Mouse (Mus musculus) embryonic facial prominence, embryonic 14.5 days (tissue): ENCODE data around the gene Lrrc74a. TPM values are rescaled to one million over a fixed set of nuclear protein-coding genes. Genes with fewer than 3 reads are reported as not detected.

Source experiments
- ATAC-seq: fragments of 200-750 bp; cut with Nextera tagmentation; 2 replicates; pipeline ENCODE4 v1.8.0; 2017; ENCODE audit warnings: low read depth, moderate number of reproducible peaks, moderate TSS enrichment
- DNase-seq: peaks from one replicate; pipeline ENCODE4 v3.0.0-alpha.2; 2015; ENCODE audit warnings: low spot score
- H3K27ac ChIP-seq: fragments of 300-500 bp; sonication (generic); replicated peaks from 2 replicates; pipeline ENCODE4 v1.5.1; 2014; ENCODE audit warnings: low read depth, mild to moderate bottlenecking, low read length, moderate library complexity
- H3K27me3 ChIP-seq: fragments of 300-500 bp; sonication (generic); replicated peaks from 2 replicates; pipeline ENCODE4 v1.6.1; 2014; ENCODE audit warnings: low read length; ENCODE audit not compliant: control insufficient read depth, insufficient read depth
- H3K36me3 ChIP-seq: fragments of 300-500 bp; sonication (generic); 2 replicates; pipeline ENCODE4 v1.6.1; 2014; ENCODE audit warnings: low read length, mixed read lengths; ENCODE audit not compliant: control insufficient read depth, insufficient read depth
- H3K4me1 ChIP-seq: fragments of 300-500 bp; sonication (generic); 2 replicates; pipeline ENCODE4 v1.6.1; 2014; ENCODE audit warnings: antibody characterized with exemption, low read length; ENCODE audit not compliant: control insufficient read depth, insufficient read depth
- H3K4me2 ChIP-seq: fragments of 300-500 bp; sonication (generic); 2 replicates; pipeline ENCODE4 v1.6.1; 2014; ENCODE audit warnings: low read depth, mild to moderate bottlenecking, low read length, moderate library complexity, mixed read lengths
- H3K4me3 ChIP-seq: fragments of 300-500 bp; sonication (generic); 2 replicates; pipeline ENCODE4 v1.5.1; 2014; ENCODE audit warnings: low read depth, mild to moderate bottlenecking, low read length
- H3K9ac ChIP-seq: fragments of 300-500 bp; sonication (generic); 2 replicates; pipeline ENCODE4 v1.6.1; 2014; ENCODE audit warnings: low read depth, mild to moderate bottlenecking, low read length, moderate library complexity, mixed read lengths
- H3K9me3 ChIP-seq: fragments of 300-500 bp; sonication (generic); 2 replicates; pipeline ENCODE4 v1.6.1; 2016; ENCODE audit warnings: low read length; ENCODE audit not compliant: control insufficient read depth
- WGBS: fragments of 180-500 bp; shearing (Covaris S2); extraction: QIAGEN DNeasy Blood & Tissue Kit; methylation state at CpG from one replicate; pipeline ENCODE4 v1.1.7; 2014; 5-methylcytosine and 5-hydroxymethylcytosine counted together
- polyA plus RNA-seq: library from polyadenylated mRNA; unstranded; fragments of >200 nt; fragmentation: Nextera tagmentation; extraction: Ambion mirVana; gene quantifications from 2 replicates; pipeline ENCODE4 v1.2.1, GENCODE M21; 2014

Lrrc74a gene
- polyA plus RNA-seq, 1 experiment from 2014 or later, result not detected

GRCm38 (mm10) chr12:86801148-86802004, 67.2 kb downstream of the Lrrc74a start:
- Histone ChIP-seq H3K36me3 (no peaks in the 10 kb centered on the region), H3K4me3 (peak overlapping the region; percentile 11), H3K4me2 (peak overlapping the region; percentile 50), H3K27me3 (no peaks in the 10 kb centered on the region), H3K4me1 (peaks cover 68% of the 10 kb centered on the region), H3K27ac (peak overlapping the region; percentile 98), H3K9ac (peak overlapping the region; percentile 59), H3K9me3 (no peaks in the 10 kb centered on the region)
- ATAC-seq (peak; percentile 67), DNase-seq (peak; percentile 96)
- under 1% methylated on average over 23 of the region's 23 CpGs for WGBS

GRCm38 (mm10) chr12:86802005-86802671, 68.0 kb downstream of the Lrrc74a start:
- H3K27me3 ChIP-seq, result no peaks in the 10 kb centered on the region
- peaks cover 76% of the 10 kb centered on the region for H3K4me1 ChIP-seq
- H3K9ac ChIP-seq, result peak overlapping the region; percentile 59
- ATAC-seq (peak; percentile 35), DNase-seq (peak; percentile 97)
- no peaks in the 10 kb centered on the region for H3K36me3 ChIP-seq
- peak overlapping the region; percentile 50 for H3K4me2 ChIP-seq
- peak overlapping the region; percentile 98 for H3K27ac ChIP-seq
- peak overlapping the region; percentile 11 for H3K4me3 ChIP-seq
- no peaks in the 10 kb centered on the region for H3K9me3 ChIP-seq
- 1% methylated on average over 15 of the region's 17 CpGs for WGBS

- H3K4me3 ChIP-seq, result no peak overlapping the region
- ATAC-seq, result no peak
- H3K27ac ChIP-seq, result peak overlapping the region; percentile 98
- WGBS, result 30% methylated on average over 3 of the region's 3 CpGs
- no peak for DNase-seq
- H3K9me3 ChIP-seq, result no peaks in the 10 kb centered on the region
- H3K4me1 ChIP-seq, result peaks cover 84% of the 10 kb centered on the region
- no peaks in the 10 kb centered on the region for H3K36me3 ChIP-seq
- H3K27me3 ChIP-seq, result no peaks in the 10 kb centered on the region
- H3K9ac ChIP-seq, result peak overlapping the region; percentile 35; the same call in 1 of the 2 replicates
- peak overlapping the region; percentile 50; the same call in 1 of the 2 replicates for H3K4me2 ChIP-seq
These were observed 68.7 kb downstream of the Lrrc74a start for GRCm38 (mm10) chr12:86802899-86803298.

- Histone ChIP-seq H3K27me3 (no peaks in the 10 kb centered on the region), H3K4me1 (peaks cover 87% of the 10 kb centered on the region), H3K36me3 (no peaks in the 10 kb centered on the region), H3K9me3 (no peaks in the 10 kb centered on the region), H3K4me3 (no peak overlapping the region), H3K27ac (peak overlapping the region; percentile 53), H3K4me2 (0 out of 2 replicates have a peak overlapping the region, but pooled peaks have one; percentile 5), H3K9ac (0 out of 2 replicates have a peak overlapping the region, but pooled peaks have one; percentile 21)
- ATAC-seq (no peak), DNase-seq (no peak)
- 55% methylated on average over 6 of the region's 6 CpGs for whole genome bisulfite sequencing
These were observed 69.6 kb downstream of the Lrrc74a start for GRCm38 (mm10) chr12:86803651-86804307.

- Histone ChIP-seq H3K9me3 (no peaks in the 10 kb centered on the region), H3K36me3 (no peaks in the 10 kb centered on the region), H3K4me1 (peaks cover 82% of the 10 kb centered on the region), H3K9ac (no peak overlapping the region), H3K27me3 (no peaks in the 10 kb centered on the region), H3K27ac (peak overlapping the region; percentile 53), H3K4me3 (no peak overlapping the region), H3K4me2 (0 out of 2 replicates have a peak overlapping the region, but pooled peaks have one; percentile 5)
- ATAC-seq (no peak), DNase-seq (peak; percentile 68)
- whole genome bisulfite sequencing, result 17% methylated on average over 3 of the region's 4 CpGs
These were observed 70.1 kb downstream of the Lrrc74a start for GRCm38 (mm10) chr12:86804308-86804700.

GRCm38 (mm10) chr12:86804857-86805256, 70.7 kb downstream of the Lrrc74a start:
- WGBS, result 55% methylated on average over 2 of the region's 2 CpGs

GRCm38 (mm10) chr12:86805315-86805714, 71.1 kb downstream of the Lrrc74a start:
- no peak overlapping the region for H3K4me2 ChIP-seq
- 67% methylated on average over 4 of the region's 4 CpGs for WGBS
- H3K4me3 ChIP-seq, result no peak overlapping the region
- no peaks in the 10 kb centered on the region for H3K9me3 ChIP-seq
- peaks cover 75% of the 10 kb centered on the region for H3K4me1 ChIP-seq
- DNase-seq (no peak), ATAC-seq (no peak)
- H3K27ac ChIP-seq, result peak overlapping the region; percentile 84
- H3K27me3 ChIP-seq, result no peaks in the 10 kb centered on the region
- no peak overlapping the region for H3K9ac ChIP-seq
- H3K36me3 ChIP-seq, result no peaks in the 10 kb centered on the region

More at GRCm38 (mm10) chr12:86804857-86805256, 70.7 kb downstream of the Lrrc74a start:
- Histone ChIP-seq H3K36me3 (no peaks in the 10 kb centered on the region), H3K4me2 (no peak overlapping the region), H3K27me3 (no peaks in the 10 kb centered on the region), H3K9me3 (no peaks in the 10 kb centered on the region), H3K9ac (no peak overlapping the region), H3K4me1 (peaks cover 78% of the 10 kb centered on the region), H3K27ac (no peak overlapping the region; the same call in 1 of the 2 replicates), H3K4me3 (no peak overlapping the region)
- ATAC-seq (no peak), DNase-seq (no peak)
